Mouse (Mus musculus) neural tube, embryonic 10.5 days (tissue): ENCODE measurements around the gene Ptprd.
A peak's percentile ranks its signal among the peaks of the same experiment; 100 is the strongest.

Source experiments
- DNase-seq: peaks from one replicate; pipeline ENCODE4 v3.0.0-alpha.2; 2017; ENCODE audit warnings: low spot score; ENCODE audit errors: extremely low spot score

Gene Ptprd

DNA sequence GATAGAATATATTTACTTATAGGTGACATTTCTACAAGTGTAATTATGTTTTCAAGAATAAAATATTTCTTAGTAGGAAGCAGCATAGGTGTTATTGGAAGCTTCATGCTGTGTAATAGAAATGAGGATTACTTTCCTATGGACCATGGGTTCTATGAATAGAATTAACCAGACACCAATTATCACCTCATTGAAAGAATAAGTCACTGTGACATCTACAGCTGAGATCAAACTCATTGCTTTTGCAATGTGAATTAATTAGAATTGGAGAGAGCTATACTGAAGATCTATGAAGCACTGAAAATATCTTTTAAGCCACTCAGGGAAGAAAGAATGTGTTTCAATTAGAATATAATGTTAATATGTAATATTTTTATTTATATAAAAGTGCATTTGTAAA is 1539.1 kb downstream of the Ptprd start:
- DNase-seq: no peak

GRCm38 (mm10) chr4:76661725-76662124 is 1550.0 kb downstream of the Ptprd start:
- DNase-seq: no peak

DNA sequence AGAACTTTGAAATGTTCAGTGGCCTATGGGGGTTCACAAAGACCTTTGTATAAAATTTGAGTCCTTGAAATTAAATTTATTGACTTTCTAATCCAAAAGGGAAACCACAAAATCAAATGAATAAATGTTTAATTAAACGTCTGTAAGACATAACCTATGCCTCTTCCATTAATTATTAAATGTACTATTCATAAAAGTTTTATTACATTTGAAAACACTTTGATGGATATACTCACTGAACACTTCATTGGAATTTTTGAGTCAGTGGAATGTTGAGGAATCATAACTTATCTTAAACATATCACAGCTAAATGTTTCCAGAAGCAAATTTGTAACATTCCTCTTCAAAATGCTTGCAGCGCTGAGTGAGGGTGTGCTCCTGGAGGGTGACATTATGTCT is 1551.6 kb downstream of the Ptprd start:
- no peak for DNase-seq

DNA sequence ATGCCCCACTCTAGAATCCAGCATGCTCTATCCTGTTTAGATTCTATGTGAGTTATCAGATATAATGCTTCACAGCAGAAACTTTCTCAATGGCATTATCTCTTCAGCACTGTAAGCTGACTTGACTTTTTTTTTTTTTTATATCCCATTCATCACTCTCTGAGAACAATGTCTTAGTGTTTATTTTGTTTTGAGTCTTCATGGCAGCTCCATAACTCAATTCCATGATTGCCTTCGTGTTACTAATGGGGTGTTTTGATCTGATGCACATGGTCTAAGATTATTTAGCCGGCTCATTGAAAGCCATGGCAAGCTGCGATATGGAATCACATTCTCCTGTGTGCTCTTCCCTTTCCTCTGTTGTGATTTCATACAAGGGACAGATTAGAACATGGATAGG is 1555.0 kb downstream of the Ptprd start:
- DNase-seq: no peak

DNA sequence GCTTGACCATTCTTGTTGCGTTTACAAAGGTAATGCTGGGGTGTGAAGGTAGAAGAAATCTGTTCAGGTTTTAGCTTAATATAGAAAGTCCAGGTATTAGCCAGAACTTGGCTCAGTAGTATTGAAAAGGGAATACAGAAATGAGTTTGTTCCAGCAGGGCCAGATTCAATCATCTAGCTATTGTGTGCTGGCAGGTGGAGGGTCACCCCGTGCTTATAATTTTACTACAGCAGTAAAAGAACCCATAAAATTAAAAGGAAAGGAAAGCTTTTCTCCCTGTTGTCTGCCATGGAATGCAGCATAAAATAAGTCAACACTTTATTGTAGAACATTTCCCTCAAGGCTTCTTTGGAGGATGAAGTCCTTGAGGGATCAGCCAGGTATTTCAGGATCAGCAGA is 1558.8 kb downstream of the Ptprd start:
- DNase-seq: no peak

DNA sequence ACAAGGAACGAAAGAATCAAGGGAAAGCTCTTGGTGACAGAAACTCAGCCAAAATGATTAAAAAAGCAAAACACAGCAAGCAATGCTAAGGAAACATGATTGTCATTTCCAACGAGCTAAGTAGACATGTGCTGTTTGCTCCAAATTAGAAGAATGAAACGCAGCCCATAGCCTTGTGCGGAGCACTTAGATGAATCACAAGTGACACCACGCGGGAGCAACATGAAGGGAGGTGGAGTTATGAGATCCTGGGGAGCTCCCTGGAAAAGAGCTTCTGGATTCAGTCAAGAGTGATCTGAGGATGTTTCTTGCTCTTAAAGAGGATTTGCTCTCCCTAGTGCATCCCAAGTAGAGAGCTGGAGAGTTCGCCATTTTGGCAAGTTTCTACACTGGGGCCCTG is 1590.0 kb downstream of the Ptprd start:
- no peak for DNase-seq

GRCm38 (mm10) chr4:76616614-76617013 is 1595.1 kb downstream of the Ptprd start:
- no peak for DNase-seq

DNA sequence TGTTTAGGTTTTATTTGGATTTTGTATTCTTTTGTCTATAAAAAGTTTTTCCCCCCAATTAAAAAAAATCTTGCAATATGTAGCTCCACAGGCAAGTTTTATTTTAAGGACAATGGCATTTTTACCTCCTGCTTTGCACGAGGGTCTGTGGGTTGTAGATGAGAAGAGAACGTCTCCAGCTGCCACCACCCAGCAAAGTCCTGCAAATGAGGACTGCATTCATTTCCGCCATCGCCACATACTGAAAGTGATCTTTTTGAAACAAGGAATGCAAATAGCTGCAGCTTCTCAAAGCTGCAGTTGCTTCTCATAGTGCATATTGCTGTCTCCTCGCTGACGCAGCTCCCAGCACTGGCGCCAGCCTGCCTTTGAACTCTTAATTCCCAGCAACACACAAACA is 1603.5 kb downstream of the Ptprd start:
- no peak for DNase-seq

- peak; percentile 17 for DNase-seq
Measured at GRCm38 (mm10) chr4:76606808-76607207, 1605.0 kb downstream of the Ptprd start.

DNA sequence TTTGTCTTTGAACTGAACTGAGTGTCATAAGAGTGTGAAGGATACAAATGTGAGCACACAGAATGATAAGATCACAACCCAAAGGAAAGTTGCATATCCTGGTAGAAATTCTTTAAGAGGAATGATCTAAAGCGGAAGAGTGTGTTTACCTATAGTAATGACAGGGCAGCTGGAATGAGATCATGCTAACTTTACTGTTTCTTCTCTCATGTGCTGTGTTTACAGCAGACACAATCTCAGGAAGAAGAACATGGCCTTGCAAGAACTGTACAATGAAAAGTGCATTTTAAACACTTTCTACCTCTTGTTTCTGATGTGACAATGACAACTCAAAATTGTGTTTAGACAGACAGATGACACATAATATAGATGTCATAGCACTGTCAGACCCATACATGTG is 1621.0 kb downstream of the Ptprd start:
- DNase-seq: no peak

GRCm38 (mm10) chr4:76583025-76583424 is 1628.7 kb downstream of the Ptprd start:
- DNase-seq: no peak

DNA sequence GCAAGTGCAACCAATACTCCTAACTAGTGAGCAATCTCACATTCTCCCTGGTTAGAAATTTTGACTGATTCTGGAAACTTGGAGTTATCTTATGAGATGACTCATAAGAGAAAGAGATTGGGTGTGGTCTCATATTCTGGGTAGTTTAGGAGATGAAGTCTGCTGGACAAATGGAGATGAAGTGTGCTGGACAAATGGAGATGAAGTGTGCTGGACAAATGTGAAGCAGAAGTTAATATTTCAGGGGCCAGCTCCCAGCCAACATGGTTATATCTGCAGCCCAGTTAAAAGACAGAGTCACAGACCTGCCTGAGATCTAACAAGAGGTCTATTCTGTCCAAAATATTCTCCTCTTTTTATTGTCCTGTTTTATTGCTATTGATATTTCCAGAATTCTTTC is 1645.8 kb downstream of the Ptprd start:
- no peak for DNase-seq

- no peak for DNase-seq
Measured at GRCm38 (mm10) chr4:76541769-76542168, 1670.0 kb downstream of the Ptprd start.

- no peak for DNase-seq
Measured at GRCm38 (mm10) chr4:76532926-76533325, 1678.8 kb downstream of the Ptprd start.

- DNase-seq: no peak
Measured at GRCm38 (mm10) chr4:76525281-76525680, 1686.5 kb downstream of the Ptprd start.

- DNase-seq: no peak
Measured at GRCm38 (mm10) chr4:76503279-76503601, 1708.5 kb downstream of the Ptprd start.

DNA sequence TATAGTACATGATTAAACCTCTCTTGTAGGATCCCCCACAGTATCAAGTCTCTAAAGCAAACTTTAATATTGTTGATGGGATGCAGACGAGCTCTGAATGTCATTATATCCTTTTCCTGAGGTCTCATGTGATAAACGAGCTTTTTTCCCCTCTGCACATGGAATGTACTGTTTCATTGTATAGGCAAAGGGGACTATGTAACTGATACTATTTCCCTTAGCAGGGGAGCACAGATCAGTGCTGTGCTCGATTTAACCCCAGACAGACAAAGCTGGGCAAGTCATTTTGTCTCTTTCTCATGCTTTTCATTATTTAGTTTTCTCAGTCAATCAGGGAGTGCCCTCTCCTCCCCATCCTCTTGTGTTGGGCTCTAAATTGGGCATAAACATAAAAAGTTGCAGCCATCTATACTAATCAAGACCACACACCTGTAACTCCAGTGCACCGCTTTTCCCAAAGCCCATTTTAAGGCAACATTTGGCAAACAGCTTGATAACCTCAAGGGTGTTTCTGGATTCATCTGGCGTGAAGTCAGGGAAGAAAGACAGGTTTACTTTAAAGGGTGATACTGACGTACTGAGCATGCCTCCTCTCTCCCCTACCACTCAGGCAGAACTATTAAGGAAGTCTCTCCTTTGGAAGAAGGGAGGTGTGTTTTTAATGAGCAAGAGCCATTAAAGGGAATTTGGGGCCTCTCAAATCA is 1709.0 kb downstream of the Ptprd start:
- no peak for DNase-seq

GRCm38 (mm10) chr4:76485848-76486247 is 1725.9 kb downstream of the Ptprd start:
- no peak for DNase-seq

GRCm38 (mm10) chr4:76468366-76469100 is 1743.2 kb downstream of the Ptprd start:
- no peak for DNase-seq

DNA sequence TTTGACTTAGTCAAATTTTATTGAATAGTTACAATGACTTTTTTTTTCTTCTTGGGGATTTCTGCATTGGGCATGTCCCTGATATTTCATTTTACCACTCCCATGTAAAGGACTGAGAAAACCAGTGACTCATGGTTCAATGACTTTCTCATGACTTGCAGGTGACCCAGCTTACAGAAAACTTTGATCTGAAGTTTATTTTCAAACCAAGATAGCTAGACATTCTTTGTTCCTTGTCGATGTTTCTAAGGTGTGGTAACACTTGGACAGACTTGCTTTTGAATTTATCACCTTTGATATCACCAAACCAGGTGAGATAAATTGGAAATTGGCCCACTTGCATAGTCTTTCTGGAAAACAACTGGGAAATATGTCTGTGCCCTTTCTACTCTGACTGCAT is 1747.1 kb downstream of the Ptprd start:
- DNase-seq: no peak

GRCm38 (mm10) chr4:76461336-76461735 is 1750.4 kb downstream of the Ptprd start:
- no peak for DNase-seq

DNA sequence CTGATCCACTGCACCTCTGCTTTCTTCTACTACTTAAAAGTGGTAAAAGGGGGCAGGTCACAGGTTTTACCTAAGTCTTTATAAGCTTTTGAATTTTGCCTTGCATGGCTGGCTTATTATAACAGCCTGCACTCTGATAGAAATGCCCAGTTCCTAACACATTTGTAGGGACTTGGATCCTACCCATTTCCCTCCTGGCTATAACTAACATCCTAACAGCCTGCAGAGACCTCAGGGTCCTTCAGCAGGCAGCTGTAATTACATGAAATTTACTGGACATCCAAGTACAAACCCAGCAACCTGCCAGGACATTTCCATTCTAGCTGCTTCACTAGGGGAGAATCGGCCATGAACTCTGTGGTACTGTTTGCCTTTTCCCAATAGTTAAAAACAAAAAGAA is 1751.2 kb downstream of the Ptprd start:
- no peak for DNase-seq

- no peak for DNase-seq
Measured at GRCm38 (mm10) chr4:76459621-76460020, 1752.1 kb downstream of the Ptprd start.
